Mouse (Mus musculus): Measurements from ENCODE around the gene Gapvd1. TPM values are rescaled to one million over a fixed set of nuclear protein-coding genes. Genes with fewer than 3 reads are reported as not detected.
"Not testable (repeated sequence)": the region's sequence is repeated elsewhere in the genome, so short reads cannot be mapped to it uniquely, and the experiment has no call there.

Gene Gapvd1
- 121 and 125 TPM in 2 replicates for polyA plus RNA-seq (2016; fragmentation: Nextera tagmentation; extraction: Ambion mirVana)

- no peaks in the 10 kb centered on the region for H3K9me3 ChIP-seq
- H3K36me3 ChIP-seq, result no peaks in the 10 kb centered on the region
- H3K27ac ChIP-seq, result peak within 1 kb of the TSS; percentile 89
- no peaks in the 10 kb centered on the region for H3K27me3 ChIP-seq (replicated peaks)
- 2% methylated on average over 14 of the region's 14 CpGs for WGBS
- peaks cover 15% of the 10 kb centered on the region for H3K4me1 ChIP-seq
- peak within 1 kb of the TSS; percentile 78 for H3K4me3 ChIP-seq
- H3K9ac ChIP-seq, result peak within 1 kb of the TSS; percentile 97
- ATAC-seq (ENCODE audit: low FRiP score, low read depth), result peak; percentile 63
- H3K4me2 ChIP-seq (replicated peaks), result peak within 1 kb of the TSS; percentile 65
Measured at GRCm38 (mm10) chr2:34754551-34755358, at the start of gene Gapvd1. TSS of gene Gapvd1 (minus strand) at chr2:34755232.

- peaks cover 8% of the 10 kb centered on the region for H3K4me1 ChIP-seq
- ATAC-seq (ENCODE audit: low FRiP score, low read depth), result no peak
- no peak overlapping the region for H3K9ac ChIP-seq
- WGBS, result 92% methylated on average over 1 of the region's 1 CpGs
- no peaks in the 10 kb centered on the region for H3K9me3 ChIP-seq
- H3K27me3 ChIP-seq (replicated peaks), result no peaks in the 10 kb centered on the region
- no peak overlapping the region for H3K4me2 ChIP-seq (replicated peaks)
- no peak overlapping the region for H3K27ac ChIP-seq
- peaks cover 19% of the 10 kb centered on the region for H3K36me3 ChIP-seq
- H3K4me3 ChIP-seq, result no peak overlapping the region
Measured at GRCm38 (mm10) chr2:34804815-34805214, 49.8 kb upstream of the Gapvd1 start.

- WGBS, result 98% methylated on average over 2 of the region's 2 CpGs
- Histone ChIP-seq H3K4me1 (peaks cover 11% of the 10 kb centered on the region), H3K4me2 (replicated peaks) (peak overlapping the region; percentile 46; the same call in 1 of the 2 replicates)
Measured at GRCm38 (mm10) chr2:34804172-34804571, 49.1 kb upstream of the Gapvd1 start.

GRCm38 (mm10) chr2:34803746-34804145, 48.7 kb upstream of the Gapvd1 start:
- 69% methylated on average over 3 of the region's 3 CpGs for WGBS
- Histone ChIP-seq H3K4me3 (no peak overlapping the region), H3K9ac (no peak overlapping the region)

More at GRCm38 (mm10) chr2:34804172-34804571, 49.1 kb upstream of the Gapvd1 start:
- Histone ChIP-seq H3K36me3 (peaks cover 17% of the 10 kb centered on the region), H3K4me3 (no peak overlapping the region), H3K9ac (no peak overlapping the region), H3K9me3 (no peaks in the 10 kb centered on the region), H3K27ac (no peak overlapping the region), H3K27me3 (replicated peaks) (no peaks in the 10 kb centered on the region)
- no peak for ATAC-seq (ENCODE audit: low FRiP score, low read depth)

GRCm38 (mm10) chr2:34802565-34803245, 47.7 kb upstream of the Gapvd1 start:
- WGBS, result under 1% methylated on average over 31 of the region's 32 CpGs
- Histone ChIP-seq H3K9ac (peak overlapping the region; percentile 72), H3K4me2 (replicated peaks) (peak overlapping the region; percentile 79), H3K4me3 (peak overlapping the region; percentile 63), H3K4me1 (peaks cover 15% of the 10 kb centered on the region), H3K27ac (peak overlapping the region; percentile 83)
- H3K27me3 ChIP-seq (replicated peaks); H3K36me3 ChIP-seq; H3K9me3 ChIP-seq: not testable (repeated sequence)
- peak; percentile 67 for ATAC-seq (ENCODE audit: low FRiP score, low read depth)

More at GRCm38 (mm10) chr2:34803746-34804145, 48.7 kb upstream of the Gapvd1 start:
- no peaks in the 10 kb centered on the region for H3K9me3 ChIP-seq
- peak overlapping the region; percentile 46 for H3K4me2 ChIP-seq (replicated peaks)
- peaks cover 12% of the 10 kb centered on the region for H3K36me3 ChIP-seq
- ATAC-seq (ENCODE audit: low FRiP score, low read depth), result no peak
- no peak overlapping the region for H3K27ac ChIP-seq
- H3K4me1 ChIP-seq, result peaks cover 15% of the 10 kb centered on the region
- no peaks in the 10 kb centered on the region for H3K27me3 ChIP-seq (replicated peaks)

GRCm38 (mm10) chr2:34801516-34802482, 46.8 kb upstream of the Gapvd1 start:
- Histone ChIP-seq H3K36me3 (peaks cover under 1% of the 10 kb centered on the region; the same call in 1 of the 2 replicates), H3K9ac (peak overlapping the region; percentile 72), H3K9me3 (no peaks in the 10 kb centered on the region), H3K4me3 (peak overlapping the region; percentile 63), H3K4me2 (replicated peaks) (peak overlapping the region; percentile 40), H3K27ac (peak overlapping the region; percentile 83), H3K27me3 (replicated peaks) (no peaks in the 10 kb centered on the region), H3K4me1 (peaks cover 15% of the 10 kb centered on the region)
- ATAC-seq (ENCODE audit: low FRiP score, low read depth), result peak; percentile 96
- 5% methylated on average over 39 of the region's 39 CpGs for WGBS

- Histone ChIP-seq H3K36me3 (no peaks in the 10 kb centered on the region), H3K27me3 (replicated peaks) (no peaks in the 10 kb centered on the region), H3K4me2 (replicated peaks) (peak overlapping the region; percentile 85; the same call in 1 of the 2 replicates), H3K9me3 (no peaks in the 10 kb centered on the region), H3K4me1 (peaks cover 15% of the 10 kb centered on the region), H3K4me3 (no peak overlapping the region), H3K9ac (no peak overlapping the region), H3K27ac (no peak overlapping the region)
- ATAC-seq (ENCODE audit: low FRiP score, low read depth), result no peak
- WGBS, result 80% methylated on average over 7 of the region's 7 CpGs
Measured at GRCm38 (mm10) chr2:34800371-34800770, 45.3 kb upstream of the Gapvd1 start.

GRCm38 (mm10) chr2:34799357-34800256, 44.6 kb upstream of the Gapvd1 start, which contains the start of gene Rabepk:
TSS of gene Rabepk (minus strand) at chr2:34799912.
- 6% methylated on average over 44 of the region's 44 CpGs for WGBS
- Histone ChIP-seq H3K9ac (peak within 1 kb of the TSS; percentile 55), H3K4me2 (replicated peaks) (peak within 1 kb of the TSS; percentile 85), H3K4me3 (peak within 1 kb of the TSS; percentile 62), H3K27me3 (replicated peaks) (no peaks in the 10 kb centered on the region), H3K4me1 (peaks cover 15% of the 10 kb centered on the region), H3K9me3 (no peaks in the 10 kb centered on the region), H3K27ac (no peak within 1 kb of the TSS), H3K36me3 (peaks cover 7% of the 10 kb centered on the region; the same call in 1 of the 2 replicates)
- ATAC-seq (ENCODE audit: low FRiP score, low read depth), result peak; percentile 55

- Histone ChIP-seq H3K9me3 (no peaks in the 10 kb centered on the region), H3K4me1 (peaks cover 10% of the 10 kb centered on the region), H3K27me3 (replicated peaks) (no peaks in the 10 kb centered on the region), H3K9ac (no peak overlapping the region), H3K27ac (no peak overlapping the region), H3K4me3 (no peak overlapping the region), H3K36me3 (peaks cover 12% of the 10 kb centered on the region), H3K4me2 (replicated peaks) (no peak overlapping the region)
- no peak for ATAC-seq (ENCODE audit: low FRiP score, low read depth)
- WGBS, result 97% methylated on average over 7 of the region's 7 CpGs
Measured at GRCm38 (mm10) chr2:34795426-34795825, 40.4 kb upstream of the Gapvd1 start.

GRCm38 (mm10) chr2:34794511-34794910, 39.5 kb upstream of the Gapvd1 start:
- H3K9me3 ChIP-seq, result no peaks in the 10 kb centered on the region
- peaks cover 7% of the 10 kb centered on the region; the same call in 1 of the 2 replicates for H3K4me1 ChIP-seq
- H3K9ac ChIP-seq, result no peak overlapping the region
- no peak overlapping the region for H3K4me2 ChIP-seq (replicated peaks)
- ATAC-seq (ENCODE audit: low FRiP score, low read depth), result no peak
- no peak overlapping the region for H3K27ac ChIP-seq
- WGBS, result 89% methylated on average over 2 of the region's 2 CpGs
- peaks cover 17% of the 10 kb centered on the region for H3K36me3 ChIP-seq
- H3K4me3 ChIP-seq, result no peak overlapping the region
- no peaks in the 10 kb centered on the region for H3K27me3 ChIP-seq (replicated peaks)

GRCm38 (mm10) chr2:34792543-34792942, 37.5 kb upstream of the Gapvd1 start:
- H3K4me1 ChIP-seq; H3K27me3 ChIP-seq (replicated peaks); H3K9me3 ChIP-seq; ATAC-seq (ENCODE audit: low FRiP score, low read depth); H3K4me3 ChIP-seq; H3K4me2 ChIP-seq (replicated peaks); H3K27ac ChIP-seq; H3K9ac ChIP-seq: not testable (repeated sequence)
- WGBS, result 95% methylated on average over 2 of the region's 2 CpGs
- H3K36me3 ChIP-seq, result peaks cover 17% of the 10 kb centered on the region
